Mouse (Mus musculus) bone marrow macrophage, adult 2 months (primary cell): ENCODE measurements around the gene Hps3.

Experiments used
- CTCF ChIP-seq: IDR thresholded peaks from 2 replicates; pipeline ENCODE4 v1.5.1; 2012; ENCODE audit warnings: low read depth, mild to moderate bottlenecking, low read length, moderate library complexity
- POLR2A ChIP-seq: IDR thresholded peaks from 2 replicates; pipeline ENCODE4 v1.6.1; 2012; ENCODE audit warnings: mild to moderate bottlenecking, low read depth, low read length, borderline replicate concordance

DNA sequence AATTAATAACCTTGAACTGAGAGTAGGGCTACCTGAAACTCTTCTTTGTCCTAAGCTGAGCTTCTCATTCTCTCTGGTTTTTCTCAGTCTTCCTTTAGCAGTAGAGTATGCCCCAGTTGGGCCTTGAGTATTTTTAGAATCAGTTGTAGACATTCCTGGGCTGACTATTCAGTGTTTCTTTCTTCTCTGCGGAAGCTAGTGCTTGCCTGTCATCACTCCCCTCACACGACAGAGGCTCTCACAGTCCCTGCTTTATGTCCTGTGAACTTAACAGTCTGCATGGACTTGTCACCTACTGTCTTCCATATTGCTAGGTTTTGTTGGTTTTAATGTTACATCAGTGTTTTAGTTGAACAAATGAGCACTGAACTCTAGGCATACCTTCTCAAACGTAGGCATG is 47.0 kb upstream of the Hps3 start:
- no peak for TF ChIP-seq POLR2A
- TF ChIP-seq CTCF = no peak
